Mouse (Mus musculus) WW6 (cell line): ENCODE measurements around the gene Icmt.

ENCODE experiments used
- DNase-seq: peaks from one replicate; pipeline ENCODE4 v3.0.0-alpha.2; 2013; ENCODE audit warnings: low read depth, low spot score

The Icmt gene

DNA sequence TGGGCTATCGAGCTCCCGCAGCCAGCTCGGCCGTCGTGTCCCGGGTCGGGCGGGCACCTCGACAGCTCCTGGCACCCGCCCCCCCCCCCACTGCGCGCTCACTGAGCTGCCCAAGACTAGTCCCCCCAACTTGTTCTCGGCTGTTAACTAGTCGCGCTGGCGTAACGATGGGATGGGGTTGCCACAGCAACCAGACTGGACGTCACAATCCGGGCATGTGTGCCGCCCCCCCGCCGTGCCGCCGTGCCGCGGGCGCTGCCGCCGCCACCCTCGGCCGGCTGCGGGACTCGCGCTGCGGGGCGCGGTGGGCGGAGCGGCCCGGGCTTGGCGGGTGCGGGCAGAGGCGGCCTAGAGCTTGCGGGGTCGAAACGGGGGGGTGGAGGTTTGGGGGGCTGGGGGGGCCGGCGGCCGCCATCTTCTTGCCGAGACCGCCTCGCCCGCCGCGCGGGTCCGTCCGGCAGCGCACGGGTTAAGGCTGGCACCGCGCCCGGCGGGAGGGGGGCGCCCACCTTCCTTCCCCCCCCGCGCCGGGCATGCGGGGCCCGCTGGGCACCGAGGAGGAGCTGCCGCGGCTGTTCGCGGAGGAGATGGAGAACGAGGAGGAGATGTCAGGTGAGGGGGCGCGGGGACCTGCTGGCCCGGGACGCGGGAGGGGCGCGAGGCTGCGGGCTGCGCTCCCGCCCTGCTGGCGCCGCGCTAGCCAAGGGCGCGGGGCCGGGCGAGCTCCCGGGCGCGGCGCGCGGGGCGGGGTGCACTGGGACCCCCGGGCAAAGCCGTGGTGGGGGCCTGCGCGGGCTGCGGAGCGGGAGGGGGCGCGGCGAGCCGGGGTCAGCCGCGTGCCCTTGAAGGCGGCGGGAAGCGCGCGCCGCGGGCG is 41.6 kb downstream of the Icmt start, which contains the start of gene Chd5:
Gene Chd5 (plus strand): TSS at position 233 of the 874 bp plus-strand sequence.
- DNase-seq = no peak

DNA sequence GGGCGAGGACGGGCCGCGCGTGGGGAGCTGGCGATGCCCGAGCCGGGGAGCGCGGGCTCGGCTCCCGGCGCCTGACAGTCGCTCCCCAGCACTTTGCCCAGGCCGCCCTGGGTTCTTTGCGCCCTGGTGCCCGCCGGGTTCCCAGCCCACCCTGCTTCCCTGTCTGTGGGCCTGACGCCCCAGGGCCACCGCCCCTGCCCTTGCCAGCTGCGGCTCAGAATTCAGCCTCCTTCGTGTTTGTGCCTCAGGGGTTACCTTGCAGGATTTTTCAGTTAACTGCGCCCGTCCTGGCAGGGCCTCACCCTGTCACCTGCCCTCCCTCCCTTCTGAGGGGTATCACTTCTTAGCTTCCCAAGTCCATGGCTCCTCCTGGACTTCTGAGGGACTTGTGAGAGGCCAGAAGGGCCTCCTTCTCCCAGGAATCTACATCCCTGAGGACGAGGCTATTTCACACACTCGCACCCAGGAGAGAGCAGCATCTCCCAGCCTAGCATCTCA is 42.3 kb downstream of the Icmt start:
- no peak for DNase-seq

GRCm38 (mm10) chr4:152340584-152341284 is 43.7 kb downstream of the Icmt start:
- DNase-seq = no peak

DNA sequence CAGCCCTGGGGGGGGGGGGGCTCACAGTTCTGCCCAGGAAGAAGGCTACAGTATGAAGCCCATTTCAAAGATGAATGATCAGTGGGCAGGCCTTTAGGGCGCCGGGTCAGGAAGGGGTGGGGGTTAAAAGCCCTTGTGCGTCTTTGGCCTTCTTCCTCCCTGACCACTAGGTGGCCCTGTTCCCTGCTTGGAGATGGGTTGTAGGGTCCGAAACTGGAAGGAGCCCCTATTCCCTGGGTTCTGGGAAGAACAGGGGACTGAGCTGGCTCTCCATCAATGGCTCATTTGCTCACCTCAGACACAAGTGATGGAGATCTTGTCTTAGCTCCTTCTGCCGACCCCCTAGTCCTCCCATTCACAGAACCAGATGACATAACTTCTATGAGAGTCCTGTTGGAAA is 46.3 kb downstream of the Icmt start:
- DNase-seq = no peak

DNA sequence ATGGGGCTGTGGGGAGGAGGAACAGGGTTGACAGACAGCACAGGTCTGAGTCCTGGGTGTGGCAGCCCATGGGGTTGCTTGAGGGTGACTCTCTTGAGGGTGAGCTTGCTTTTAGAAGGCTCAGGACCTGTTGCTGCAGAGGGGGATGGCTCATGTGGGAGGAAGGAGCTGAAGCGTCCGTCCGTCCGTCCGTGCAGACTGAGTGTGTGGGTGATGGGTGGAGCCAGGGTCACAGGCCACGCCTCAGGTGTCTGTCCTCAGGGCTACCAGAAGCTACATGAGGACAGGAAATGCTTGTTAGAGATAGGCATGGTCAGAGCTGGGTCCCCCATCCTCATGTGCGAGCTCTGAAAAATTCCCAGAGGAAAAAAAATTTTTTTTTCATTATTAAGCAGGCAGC is 47.6 kb downstream of the Icmt start:
- DNase-seq = no peak

DNA sequence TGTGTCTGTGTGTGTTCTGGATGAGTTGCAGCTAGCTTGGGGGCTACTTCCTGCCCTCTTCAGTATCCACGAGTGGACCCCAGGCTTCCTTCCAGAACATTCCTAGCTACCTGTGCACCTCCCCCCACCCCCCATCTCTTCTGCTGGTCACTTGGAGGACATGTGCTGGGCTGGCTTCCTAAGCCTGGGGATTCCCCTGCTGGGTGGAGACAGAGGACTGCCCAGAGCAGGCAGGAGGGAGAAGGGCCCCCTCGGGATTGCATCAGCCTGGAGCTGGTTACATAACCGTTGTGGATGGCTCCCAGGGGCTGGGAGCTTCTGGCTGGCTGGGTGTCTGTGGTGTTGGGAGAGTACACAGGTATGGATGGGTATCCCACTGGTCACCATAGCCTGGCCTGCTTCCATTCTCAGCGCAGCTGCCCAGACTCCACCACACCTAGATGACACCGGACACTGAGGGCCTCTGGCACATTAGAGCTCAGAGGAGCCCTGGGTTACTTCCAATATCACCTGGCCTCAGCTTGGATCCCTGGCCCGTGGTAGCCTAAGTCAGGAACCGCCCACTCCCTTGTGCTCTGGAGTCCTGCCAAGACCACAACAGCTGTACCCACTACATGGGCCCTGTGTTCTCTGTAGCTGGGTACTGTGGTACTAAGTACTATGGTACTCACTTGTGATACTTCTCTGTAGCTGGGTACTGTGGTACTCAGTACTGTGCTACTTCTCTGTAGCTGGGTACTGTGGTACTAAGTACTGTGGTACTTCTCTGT is 48.3 kb downstream of the Icmt start:
- no peak for DNase-seq

DNA sequence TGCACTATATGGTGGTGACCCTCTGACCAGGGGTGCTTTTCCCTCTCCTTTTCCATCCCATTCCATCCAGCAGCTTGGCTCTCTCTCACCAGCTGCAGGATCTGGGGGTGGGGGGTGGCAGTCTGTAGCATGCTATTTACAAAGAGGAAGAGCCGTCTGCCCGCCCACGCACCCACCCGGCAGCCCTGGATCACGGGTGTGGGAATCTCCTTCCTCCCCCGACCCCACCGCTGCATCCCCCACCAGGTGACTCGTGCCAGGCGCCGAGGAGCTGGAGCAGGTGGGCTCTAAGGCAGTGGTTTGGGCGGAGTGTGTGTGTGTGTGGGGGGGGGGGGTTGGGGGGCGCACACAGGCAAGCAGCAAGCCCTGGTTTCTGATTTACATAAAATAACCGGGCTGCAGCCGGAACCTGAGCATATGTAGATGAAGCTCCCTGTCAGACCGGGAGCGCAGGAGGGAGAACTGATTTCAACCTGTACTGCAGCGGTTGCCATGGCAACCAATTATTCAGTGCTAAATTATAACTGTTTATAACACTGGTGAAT is 52.9 kb downstream of the Icmt start:
- no peak for DNase-seq

DNA sequence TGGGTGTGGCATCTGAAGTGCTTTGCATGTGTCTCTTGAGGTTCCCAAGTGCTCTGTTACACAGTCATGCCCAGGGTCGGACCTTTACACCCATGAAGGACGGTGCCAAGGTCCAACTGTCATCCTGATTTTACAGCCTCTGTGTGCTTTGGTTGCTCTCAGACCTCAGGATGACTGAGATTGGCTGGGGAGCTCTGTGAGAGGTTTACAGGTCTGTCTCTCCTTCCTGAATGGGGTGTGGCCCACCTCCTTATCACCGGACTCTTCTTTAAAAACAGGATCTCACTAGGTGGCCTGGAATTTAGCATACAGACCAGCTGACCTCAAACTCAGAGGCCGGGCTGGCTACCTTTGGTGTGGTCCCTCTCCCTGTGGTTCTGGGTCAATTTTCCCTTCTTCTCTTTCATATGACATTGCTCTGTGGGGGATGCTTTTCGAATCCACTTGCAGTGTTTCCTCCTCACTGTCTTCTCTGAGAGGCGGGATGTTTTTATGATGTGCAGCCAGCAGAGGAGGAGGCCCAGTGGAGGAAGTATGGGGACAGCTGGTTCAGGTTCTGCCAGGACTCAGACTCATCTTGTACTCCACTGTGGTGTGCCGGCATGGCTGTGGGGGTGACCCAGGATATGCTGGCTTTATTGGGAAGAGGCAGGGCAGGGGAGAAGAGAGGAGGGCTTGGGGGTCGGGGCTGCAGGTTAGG is 53.8 kb downstream of the Icmt start:
- DNase-seq = no peak

GRCm38 (mm10) chr4:152351422-152352305 is 54.6 kb downstream of the Icmt start:
- DNase-seq = no peak

GRCm38 (mm10) chr4:152353886-152354637 is 57.0 kb downstream of the Icmt start:
- no peak for DNase-seq

DNA sequence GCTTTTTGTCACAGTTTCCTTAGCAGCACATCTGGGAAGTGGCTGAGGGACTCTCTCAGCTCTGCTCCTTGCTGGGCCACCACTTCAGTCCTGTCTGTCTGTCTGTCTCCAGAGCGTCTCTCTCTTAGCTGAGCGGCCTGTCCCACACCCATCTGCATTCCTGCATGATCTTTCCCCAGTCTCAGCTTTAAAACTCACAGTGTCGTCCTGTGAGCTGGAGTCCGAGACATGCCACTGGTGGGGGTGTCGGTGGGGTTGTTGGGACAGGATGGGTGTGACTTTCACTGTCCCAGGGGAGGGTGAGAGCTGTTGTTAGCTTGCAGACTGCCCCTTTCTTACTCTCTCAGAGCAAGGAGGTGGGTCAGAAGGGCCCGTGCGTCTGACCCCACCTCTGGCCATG is 58.6 kb downstream of the Icmt start:
- no peak for DNase-seq
